Mouse (Mus musculus) CH12.LX (cell line): ENCODE results near the gene Espl1.

Experiments used
- MAX ChIP-seq: IDR thresholded peaks from 2 replicates; pipeline ENCODE4 v1.6.1; 2011; ENCODE audit warnings: low read length, improper control_type of control experiment
- MAZ ChIP-seq: IDR thresholded peaks from 2 replicates; pipeline ENCODE4 v1.6.1; 2012; ENCODE audit warnings: low read depth, mild to moderate bottlenecking, inconsistent platforms, low read length, improper control_type of control experiment, moderate library complexity
- NRF1 ChIP-seq: IDR thresholded peaks from 2 replicates; pipeline ENCODE4 v1.6.1; 2014; ENCODE audit warnings: low read depth, mild to moderate bottlenecking, inconsistent platforms, low read length, improper control_type of control experiment, moderate library complexity
- POLR2A ChIP-seq: IDR thresholded peaks from 2 replicates; pipeline ENCODE4 v1.6.1; 2011; ENCODE audit warnings: low read depth, mild to moderate bottlenecking, improper control_type of control experiment, low read length
- SIN3A ChIP-seq: IDR thresholded peaks from 2 replicates; pipeline ENCODE4 v1.6.1; 2012; ENCODE audit warnings: low read length, improper control_type of control experiment, inconsistent platforms
- SMC3 ChIP-seq: IDR thresholded peaks from 2 replicates; pipeline ENCODE4 v1.6.1; 2011; ENCODE audit warnings: low read depth, low read length, improper control_type of control experiment
- USF1 ChIP-seq: IDR thresholded peaks from 2 replicates; pipeline ENCODE4 v1.6.1; 2014; ENCODE audit warnings: low read depth, mild to moderate bottlenecking, inconsistent platforms, low read length, improper control_type of control experiment

GRCm38 (mm10) chr15:102326892-102327291 is 30.8 kb downstream of the Espl1 start:
- TF ChIP-seq MAZ = no peak
- TF ChIP-seq NRF1 = no peak
- peak; percentile 64; the same call in 1 of the 2 replicates for TF ChIP-seq SIN3A
- TF ChIP-seq MAX = no peak
- no peak for TF ChIP-seq USF1
- TF ChIP-seq SMC3 = no peak
- TF ChIP-seq POLR2A = no peak
